Mouse (Mus musculus): ENCODE measurements around the gene Arrb1. TPM values are rescaled to one million over a fixed set of nuclear protein-coding genes. Genes with fewer than 3 reads are reported as not detected.

The Arrb1 gene
- polyA plus RNA-seq, 1 experiment from 2014 or later = 11.9 TPM

DNA sequence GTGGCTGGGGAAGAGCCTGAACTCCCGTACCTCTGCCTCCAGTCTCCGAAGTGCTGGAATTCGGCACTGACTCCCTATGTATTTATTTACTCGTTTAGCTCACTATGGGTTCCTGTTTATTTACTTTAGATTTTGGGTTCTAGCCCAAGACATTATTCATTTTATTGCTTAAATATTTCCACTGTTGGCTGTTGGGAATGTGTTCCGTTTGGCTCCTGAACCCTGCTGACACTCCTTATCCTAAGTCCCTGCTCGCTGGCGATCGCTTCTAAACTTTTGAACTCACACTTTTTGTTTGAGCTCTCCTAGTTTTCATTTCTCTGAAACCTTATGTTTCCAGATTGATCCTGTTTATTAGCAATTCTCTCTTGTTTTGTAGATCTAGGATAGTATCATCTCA, 12.1 kb upstream of the Arrb1 start:
- Histone ChIP-seq H3K36me3 (replicated peaks) (no peaks in the 10 kb centered on the region), H3K4me1 (no peaks in the 10 kb centered on the region), H3K9me3 (no peaks in the 10 kb centered on the region), H3K27ac (no peak overlapping the region), H3K4me3 (no peak overlapping the region), H3K27me3 (ENCODE audit: poor library complexity, severe bottlenecking) (no peaks in the 10 kb centered on the region)
- DNase-seq (ENCODE audit: extremely low spot score, low spot score) = no peak
- 86% methylated on average over 8 of the region's 8 CpGs for WGBS

DNA sequence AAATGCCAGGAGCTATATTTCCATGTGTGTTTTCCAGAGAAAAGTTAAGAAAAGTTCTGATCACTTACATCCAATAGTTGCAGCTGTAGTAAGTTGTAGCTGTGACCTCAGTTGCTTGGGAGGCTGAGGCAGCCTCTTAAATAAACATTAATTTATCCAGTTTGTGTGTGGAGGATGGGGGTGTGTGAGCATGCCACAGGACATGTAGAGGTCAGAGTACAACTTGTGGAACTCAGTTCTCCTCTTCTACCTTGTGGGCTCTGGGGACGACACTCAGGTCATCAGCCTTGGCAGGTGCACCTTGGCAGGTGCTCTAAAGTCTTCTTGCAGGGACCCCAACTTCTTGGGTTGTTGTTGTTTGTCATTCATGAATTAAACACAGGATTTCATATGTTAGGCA, 11.4 kb upstream of the Arrb1 start:
- no peaks in the 10 kb centered on the region for H3K36me3 ChIP-seq (replicated peaks)
- H3K4me1 ChIP-seq = no peaks in the 10 kb centered on the region
- H3K27ac ChIP-seq = no peak overlapping the region
- DNase-seq (ENCODE audit: extremely low spot score, low spot score) = no peak
- 86% methylated on average over 1 of the region's 1 CpGs for WGBS
- no peaks in the 10 kb centered on the region for H3K9me3 ChIP-seq
- H3K4me3 ChIP-seq = no peak overlapping the region
- H3K27me3 ChIP-seq (ENCODE audit: poor library complexity, severe bottlenecking) = no peaks in the 10 kb centered on the region

GRCm38 (mm10) chr7:99528547-99528946, 6.7 kb upstream of the Arrb1 start:
- Histone ChIP-seq H3K4me1 (peaks cover 6% of the 10 kb centered on the region; the same call in 1 of the 2 replicates), H3K9me3 (no peaks in the 10 kb centered on the region), H3K36me3 (replicated peaks) (no peaks in the 10 kb centered on the region), H3K27me3 (ENCODE audit: poor library complexity, severe bottlenecking) (no peaks in the 10 kb centered on the region), H3K4me3 (no peak overlapping the region), H3K27ac (no peak overlapping the region)
- DNase-seq (ENCODE audit: extremely low spot score, low spot score) = no peak
- 50% methylated on average over 2 of the region's 2 CpGs for WGBS

DNA sequence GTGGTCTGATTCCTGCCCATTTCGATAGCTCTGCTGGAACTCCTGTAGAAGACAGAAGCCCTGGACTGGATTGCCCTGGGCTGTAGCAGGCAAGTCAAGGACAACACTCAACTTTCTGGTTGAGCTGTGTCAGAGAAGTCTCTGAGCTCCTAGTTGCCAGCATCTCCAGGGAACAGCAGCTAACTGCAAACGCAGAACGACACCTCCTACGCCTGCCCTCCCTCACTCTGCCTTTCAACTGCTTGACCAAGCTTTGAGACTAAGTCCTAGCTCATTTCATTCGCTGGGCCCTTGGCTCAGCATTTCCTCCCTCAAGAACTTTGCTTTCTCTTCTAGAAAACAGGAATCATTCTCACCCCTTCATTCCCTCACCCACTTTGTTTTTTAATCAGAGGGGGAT, 5.9 kb upstream of the Arrb1 start:
- no peak for DNase-seq (ENCODE audit: extremely low spot score, low spot score)
- Histone ChIP-seq H3K9me3 (no peaks in the 10 kb centered on the region), H3K4me3 (no peak overlapping the region), H3K36me3 (replicated peaks) (no peaks in the 10 kb centered on the region), H3K4me1 (peaks cover 15% of the 10 kb centered on the region), H3K27ac (no peak overlapping the region), H3K27me3 (ENCODE audit: poor library complexity, severe bottlenecking) (no peaks in the 10 kb centered on the region)
- 58% methylated on average over 5 of the region's 5 CpGs for WGBS

DNA sequence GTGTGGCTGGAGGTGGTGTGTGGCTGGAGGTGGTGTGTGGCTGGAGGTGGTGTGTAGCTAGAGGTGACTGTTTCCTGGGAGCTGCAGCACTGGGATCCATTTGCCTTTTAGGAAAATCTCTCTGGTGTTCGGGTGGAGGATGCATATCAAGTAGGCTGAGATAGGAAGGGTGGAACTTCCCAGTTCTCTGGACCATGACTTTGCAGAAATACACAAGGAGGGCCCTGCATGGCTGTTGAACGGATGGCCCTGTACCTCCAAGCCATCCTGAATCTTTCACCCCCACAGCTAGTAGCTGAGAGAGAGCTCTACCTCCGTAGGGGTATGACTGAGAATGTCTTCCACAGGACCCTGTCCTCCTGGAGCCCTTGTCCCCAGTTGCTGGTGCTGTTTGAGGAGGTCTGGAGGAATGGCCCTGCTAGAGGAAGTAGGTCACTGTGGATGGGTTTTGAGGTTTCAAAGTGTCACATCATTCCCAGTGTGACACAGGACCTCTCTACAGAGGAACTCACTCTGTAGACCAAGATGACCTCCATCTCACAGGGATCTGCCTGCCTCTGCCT, 3.8 kb upstream of the Arrb1 start:
- no peak overlapping the region for H3K27ac ChIP-seq
- no peak overlapping the region for H3K4me3 ChIP-seq
- no peak for DNase-seq (ENCODE audit: extremely low spot score, low spot score)

GRCm38 (mm10) chr7:99532526-99532925, 2.7 kb upstream of the Arrb1 start:
- Histone ChIP-seq H3K4me1 (peaks cover 46% of the 10 kb centered on the region), H3K4me3 (no peak overlapping the region), H3K27ac (no peak overlapping the region), H3K9me3 (no peaks in the 10 kb centered on the region), H3K27me3 (ENCODE audit: poor library complexity, severe bottlenecking) (peaks cover 11% of the 10 kb centered on the region), H3K36me3 (replicated peaks) (no peaks in the 10 kb centered on the region)
- WGBS = 89% methylated on average over 4 of the region's 4 CpGs
- DNase-seq (ENCODE audit: extremely low spot score, low spot score) = no peak

More for the DNA sequence above, 3.8 kb upstream of the Arrb1 start:
- 86% methylated on average over 3 of the region's 3 CpGs for WGBS
- peaks cover under 1% of the 10 kb centered on the region; the same call in 1 of the 2 replicates for H3K27me3 ChIP-seq (ENCODE audit: poor library complexity, severe bottlenecking)
- H3K9me3 ChIP-seq = no peaks in the 10 kb centered on the region
- no peaks in the 10 kb centered on the region for H3K36me3 ChIP-seq (replicated peaks)
- peaks cover 35% of the 10 kb centered on the region for H3K4me1 ChIP-seq

- H3K27me3 ChIP-seq (ENCODE audit: poor library complexity, severe bottlenecking) = peaks cover 20% of the 10 kb centered on the region
- H3K4me1 ChIP-seq = peaks cover 57% of the 10 kb centered on the region
- WGBS = 87% methylated on average over 7 of the region's 7 CpGs
- no peak for DNase-seq (ENCODE audit: extremely low spot score, low spot score)
- no peaks in the 10 kb centered on the region for H3K9me3 ChIP-seq
- no peaks in the 10 kb centered on the region for H3K36me3 ChIP-seq (replicated peaks)
- H3K4me3 ChIP-seq = no peak overlapping the region
- H3K27ac ChIP-seq = no peak overlapping the region
Observed at GRCm38 (mm10) chr7:99533600-99533999, 1.7 kb upstream of the Arrb1 start.

DNA sequence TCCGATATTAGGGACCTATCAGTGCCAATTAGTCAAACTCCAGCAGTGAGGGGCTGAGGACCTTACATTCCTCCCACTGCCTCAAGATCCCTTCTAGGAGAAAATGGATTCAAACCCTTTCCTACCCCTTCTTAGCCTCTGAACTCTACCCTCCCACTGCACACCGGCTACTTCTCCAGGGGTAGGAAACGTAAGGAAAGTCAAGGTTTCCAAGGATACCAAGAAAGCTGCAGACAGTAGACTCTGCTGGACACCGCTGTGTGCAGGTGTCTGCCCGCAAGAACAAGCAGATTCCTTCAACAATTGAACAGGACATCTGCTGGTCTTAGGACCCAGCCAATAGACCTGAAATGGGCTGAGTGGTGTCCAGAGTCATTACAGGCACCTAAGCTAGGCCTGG, 765 bp upstream of the Arrb1 start:
- Histone ChIP-seq H3K36me3 (replicated peaks) (no peaks in the 10 kb centered on the region), H3K27ac (peak overlapping the region; percentile 93), H3K4me1 (peaks cover 66% of the 10 kb centered on the region), H3K27me3 (ENCODE audit: poor library complexity, severe bottlenecking) (peaks cover 21% of the 10 kb centered on the region), H3K9me3 (no peaks in the 10 kb centered on the region), H3K4me3 (peak overlapping the region; percentile 69)
- no peak for DNase-seq (ENCODE audit: extremely low spot score, low spot score)
- 44% methylated on average over 5 of the region's 5 CpGs for WGBS

DNA sequence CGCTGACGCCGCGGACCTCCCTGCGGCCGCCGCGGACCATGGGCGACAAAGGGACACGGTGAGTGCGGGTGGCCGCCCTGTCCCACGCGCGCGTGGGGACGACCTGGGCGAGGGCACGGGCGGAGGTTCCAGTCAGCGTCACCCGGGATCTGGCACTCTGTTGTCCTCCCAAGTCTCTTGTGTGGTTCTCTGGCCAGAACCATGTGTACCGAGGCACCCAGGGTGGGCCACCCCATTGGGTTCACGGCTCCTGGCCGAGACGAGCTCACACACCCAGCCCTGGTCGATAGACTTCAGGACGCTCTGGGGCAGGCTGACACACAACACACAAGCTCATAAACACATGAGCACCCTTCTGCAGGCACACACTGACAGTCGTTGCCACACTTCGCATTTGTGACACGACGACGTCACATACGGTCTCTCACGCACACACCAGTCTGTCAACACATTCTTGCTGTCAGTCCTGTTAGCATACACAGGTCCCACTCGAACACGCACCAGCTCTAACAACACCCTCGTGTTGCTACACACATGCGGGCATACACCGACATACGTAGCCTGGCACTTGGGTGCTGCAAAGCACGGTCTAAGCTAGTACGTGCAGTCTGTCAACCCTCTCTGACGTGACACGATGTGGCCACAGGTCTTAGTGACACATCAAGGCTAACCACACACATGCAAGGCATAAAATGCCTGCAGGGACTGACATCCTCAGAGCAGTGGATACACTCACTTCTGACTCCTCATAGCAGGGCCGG, 655 bp downstream of the Arrb1 start:
- no peaks in the 10 kb centered on the region for H3K36me3 ChIP-seq (replicated peaks)
- no peaks in the 10 kb centered on the region for H3K9me3 ChIP-seq
- H3K4me3 ChIP-seq = peak overlapping the region; percentile 69
- no peak for DNase-seq (ENCODE audit: extremely low spot score, low spot score)
- 16% methylated on average over 46 of the region's 46 CpGs for WGBS
- peaks cover 21% of the 10 kb centered on the region for H3K27me3 ChIP-seq (ENCODE audit: poor library complexity, severe bottlenecking)
- peak overlapping the region; percentile 93 for H3K27ac ChIP-seq
- H3K4me1 ChIP-seq = peaks cover 73% of the 10 kb centered on the region

DNA sequence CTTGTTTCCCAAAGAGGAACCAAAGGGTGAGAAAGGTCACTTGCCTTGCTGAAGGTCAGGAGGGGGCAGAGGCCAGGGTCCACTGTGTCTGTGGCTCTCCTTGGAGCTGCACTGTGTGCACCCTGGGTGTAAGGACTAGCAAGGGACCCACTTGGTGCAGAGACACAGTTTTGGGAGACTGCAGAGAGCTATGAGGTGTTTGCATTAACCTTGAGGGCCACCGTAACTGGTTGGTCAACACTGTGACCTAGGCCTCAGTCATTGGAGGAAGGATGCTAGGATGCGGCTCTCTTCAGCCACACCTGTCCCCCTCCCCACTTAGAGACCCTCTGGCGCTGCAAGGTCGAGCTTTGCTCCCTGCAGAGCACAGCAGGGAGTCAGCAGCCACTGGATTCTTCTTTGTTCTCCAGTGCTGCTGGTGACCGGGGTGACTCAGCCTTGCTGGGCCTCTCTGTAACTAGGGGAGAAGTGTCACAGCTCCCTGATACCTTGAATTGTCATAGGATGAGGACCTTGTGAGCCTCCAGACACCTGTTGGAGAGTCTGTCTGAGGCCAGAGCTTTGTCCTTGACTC, 2.0 kb downstream of the Arrb1 start:
- no peaks in the 10 kb centered on the region for H3K36me3 ChIP-seq (replicated peaks)
- 38% methylated on average over 5 of the region's 5 CpGs for WGBS
- H3K4me3 ChIP-seq = peak overlapping the region; percentile 69; the same call in 1 of the 2 replicates
- H3K4me1 ChIP-seq = peaks cover 81% of the 10 kb centered on the region
- no peak for DNase-seq (ENCODE audit: extremely low spot score, low spot score)
- peaks cover 21% of the 10 kb centered on the region for H3K27me3 ChIP-seq (ENCODE audit: poor library complexity, severe bottlenecking)
- 0 out of 2 replicates have a peak overlapping the region, but pooled peaks have one; percentile 6 for H3K27ac ChIP-seq
- no peaks in the 10 kb centered on the region for H3K9me3 ChIP-seq

GRCm38 (mm10) chr7:99538421-99538820, 3.2 kb downstream of the Arrb1 start:
- no peak overlapping the region for H3K4me3 ChIP-seq
- DNase-seq (ENCODE audit: extremely low spot score, low spot score) = no peak
- H3K27me3 ChIP-seq (ENCODE audit: poor library complexity, severe bottlenecking) = peaks cover 21% of the 10 kb centered on the region
- WGBS = 65% methylated on average over 4 of the region's 4 CpGs
- no peaks in the 10 kb centered on the region for H3K9me3 ChIP-seq
- H3K36me3 ChIP-seq (replicated peaks) = no peaks in the 10 kb centered on the region
- H3K27ac ChIP-seq = peak overlapping the region; percentile 36
- H3K4me1 ChIP-seq = peaks cover 81% of the 10 kb centered on the region

GRCm38 (mm10) chr7:99539201-99539891, 4.1 kb downstream of the Arrb1 start:
- 17% methylated on average over 8 of the region's 8 CpGs for WGBS
- Histone ChIP-seq H3K9me3 (no peaks in the 10 kb centered on the region), H3K36me3 (replicated peaks) (no peaks in the 10 kb centered on the region; the same call in 1 of the 2 replicates), H3K27me3 (ENCODE audit: poor library complexity, severe bottlenecking) (peaks cover 21% of the 10 kb centered on the region), H3K27ac (peak overlapping the region; percentile 66), H3K4me1 (peaks cover 74% of the 10 kb centered on the region), H3K4me3 (peak overlapping the region; percentile 11; the same call in 1 of the 2 replicates)
- no peak for DNase-seq (ENCODE audit: extremely low spot score, low spot score)

Measured in forebrain, embryonic 10.5 days (tissue).